In genomic region chr11:74619956-74620300, GRCm38 (mm10) we compare ENCODE assay signal across 11 mouse cellular contexts. TPM values are rescaled to one million over a fixed set of nuclear protein-coding genes. Genes with fewer than 3 reads are reported as not detected.
DNase-seq lines count a peak whose midpoint lies in the region; ATAC-seq and TF ChIP-seq lines count a peak whose summit lies in the region.
"Had no signal": no experiment of that assay in that cellular context is flagged by ENCODE, and none has a peak within 500 bp of the region (broad histone marks: within the 10 kb centered on the region; RNA-seq: fewer than 3 reads in every experiment).

No protein-coding gene starts in this region.

- no peaks in the 10 kb centered on the region for H3K79me2 ChIP-seq in heart, adult 2 months (replicated peaks; ENCODE audit: control insufficient read depth, insufficient read depth, low read length)

- peaks cover 2 to 5% of the 10 kb centered on the region in 2 experiments; a peak in 2 of 4 replicates for H3K4me1 ChIP-seq in heart, embryonic 14.5 days (ENCODE audit: control insufficient read depth in 2 of 2, insufficient read depth in 2 of 2, low read length in 2 of 2)
- no peaks in the 10 kb centered on the region for H3K4me1 ChIP-seq in heart, adult 2 months (ENCODE audit: control insufficient read depth, insufficient read depth, low read length)
- H3K4me1 ChIP-seq in cortical plate, adult 2 months (ENCODE audit: control insufficient read depth, insufficient read depth, low read length), result peaks cover 4% of the 10 kb centered on the region
- peaks cover 12% of the 10 kb centered on the region for H3K4me1 ChIP-seq in hindbrain, embryonic 14.5 days (replicated peaks; ENCODE audit: control insufficient read depth, insufficient read depth, low read length)
- H3K4me1 ChIP-seq in midbrain, embryonic 11.5 days (ENCODE audit: control insufficient read depth, insufficient read depth, low read length), result peaks cover 3% of the 10 kb centered on the region; the same call in 1 of the 2 replicates

- no peaks in the 10 kb centered on the region for H3K36me3 ChIP-seq in heart, embryonic 14.5 days (ENCODE audit: control insufficient read depth, insufficient read depth, low read length)
- H3K36me3 ChIP-seq in heart, adult 2 months (ENCODE audit: control insufficient read depth, insufficient read depth, low read length), result no peaks in the 10 kb centered on the region
- 0 out of 2 replicates have a peak, but pooled peaks cover 8% of the 10 kb centered on the region for H3K36me3 ChIP-seq in hindbrain, embryonic 14.5 days (replicated peaks; ENCODE audit: control insufficient read depth, insufficient read depth)
- H3K36me3 ChIP-seq in midbrain, embryonic 11.5 days (ENCODE audit: control insufficient read depth, insufficient read depth, low read length), result no peaks in the 10 kb centered on the region

- peak overlapping the region in 1 of 2 experiments; percentile 30; a peak in 1 of 4 replicates for H3K4me3 ChIP-seq in heart, embryonic 14.5 days (ENCODE audit: control insufficient read depth in 1 of 2, insufficient read depth in 1 of 2, low read depth in 1 of 2, low read length in 2 of 2)
- no peak overlapping the region for H3K4me3 ChIP-seq in heart, adult 2 months
- H3K4me3 ChIP-seq in cortical plate, adult 2 months (ENCODE audit: insufficient read depth, low read length), result peak overlapping the region; percentile 96
- H3K4me3 ChIP-seq in hindbrain, embryonic 14.5 days (replicated peaks; ENCODE audit: low read length), result peak overlapping the region; percentile 72
- H3K4me3 ChIP-seq in midbrain, embryonic 11.5 days (ENCODE audit: low read depth, low read length), result peak overlapping the region; percentile 50

- peaks cover 37% of the 10 kb centered on the region for H3K27me3 ChIP-seq in heart, embryonic 14.5 days (ENCODE audit: control insufficient read depth, insufficient read depth, low read length)
- H3K27me3 ChIP-seq in heart, adult 2 months (ENCODE audit: control insufficient read depth, insufficient read depth, low read length), result peaks cover 4% of the 10 kb centered on the region
- peaks cover 26% of the 10 kb centered on the region for H3K27me3 ChIP-seq in hindbrain, embryonic 14.5 days (ENCODE audit: control insufficient read depth, insufficient read depth, low read length)
- H3K27me3 ChIP-seq in midbrain, embryonic 11.5 days (ENCODE audit: control insufficient read depth, insufficient read depth, low read length), result peaks cover 14% of the 10 kb centered on the region

- no peak overlapping the region for H3K27ac ChIP-seq in heart, embryonic 14.5 days (replicated peaks in 1 of 2; ENCODE audit: control insufficient read depth in 1 of 2, insufficient read depth in 1 of 2, low read depth in 2 of 2, low read length in 2 of 2)
- no peak overlapping the region for H3K27ac ChIP-seq in heart, adult 2 months
- H3K27ac ChIP-seq in cortical plate, adult 2 months (ENCODE audit: insufficient read depth, low read length), result peak overlapping the region; percentile 89
- H3K27ac ChIP-seq in hindbrain, embryonic 14.5 days, result no peak overlapping the region
- H3K27ac ChIP-seq in midbrain, embryonic 11.5 days (ENCODE audit: low read depth, low read length), result no peak overlapping the region

- DNase-seq in heart, adult 2 months, result no peak
- DNase-seq in hindbrain, embryonic 14.5 days (ENCODE audit: low spot score), result no peak
- no peak for DNase-seq in midbrain, embryonic 11.5 days (ENCODE audit: low spot score, missing footprints)
- no peak for DNase-seq in cerebellum, adult 8-10 months
- no peak for DNase-seq in adrenal gland, postnatal 10 days
- no peak for DNase-seq in cerebellum, postnatal 25 days
- DNase-seq: kidney, adult 8-10 months; thymus, postnatal 14 days had no signal

- WGBS in heart, embryonic 14.5 days, result under 1% methylated on average over 16 of the region's 16 CpGs
- 3% methylated on average over 16 of the region's 16 CpGs for WGBS in heart, adult 2 months
- WGBS in hindbrain, embryonic 14.5 days, result 3% methylated on average over 16 of the region's 16 CpGs
- 2% methylated on average over 16 of the region's 16 CpGs for WGBS in midbrain, embryonic 11.5 days

- TF ChIP-seq CTCF in heart, adult 2 months (IDR thresholded peaks at IDR 0.05), result no peak
- no peak for TF ChIP-seq CTCF in cortical plate, adult 2 months (IDR thresholded peaks at IDR 0.05; ENCODE audit: extremely low read depth, insufficient read depth, low read length)

- intact Hi-C loops in heart, adult 2 months (cut with DNase I), result no loop called here

- ATAC-seq in heart, embryonic 14.5 days (ENCODE audit: insufficient number of reproducible peaks, insufficient read depth, low FRiP score, low read depth), result no peak
- peak; percentile 61 for ATAC-seq in hindbrain, embryonic 14.5 days (ENCODE audit: low FRiP score)
- ATAC-seq in midbrain, embryonic 11.5 days (ENCODE audit: low FRiP score), result no peak; the same call in none of the 2 replicates

- TF ChIP-seq EP300 in heart, adult 2 months (IDR thresholded peaks at IDR 0.05; ENCODE audit: insufficient read depth, low read depth, low read length), result no peak

- no peaks in the 10 kb centered on the region for H3K9me3 ChIP-seq in heart, embryonic 14.5 days (ENCODE audit: control insufficient read depth, low read length)
- H3K9me3 ChIP-seq in hindbrain, embryonic 14.5 days (ENCODE audit: control insufficient read depth, low read length), result no peaks in the 10 kb centered on the region
- no peaks in the 10 kb centered on the region for H3K9me3 ChIP-seq in midbrain, embryonic 11.5 days (ENCODE audit: control insufficient read depth, low read length)

- H3K9ac ChIP-seq in heart, embryonic 14.5 days (ENCODE audit: low read length), result no peak overlapping the region
- H3K9ac ChIP-seq in heart, adult 2 months (ENCODE audit: low read depth, low read length), result no peak overlapping the region
- peak overlapping the region; percentile 81 for H3K9ac ChIP-seq in hindbrain, embryonic 14.5 days
- H3K9ac ChIP-seq in midbrain, embryonic 11.5 days (ENCODE audit: low read length), result peak overlapping the region; percentile 57

- TF ChIP-seq POLR2A in heart, adult 2 months (IDR thresholded peaks at IDR 0.05; ENCODE audit: insufficient read depth, low read depth, low read length), result no peak
- TF ChIP-seq POLR2A in cortical plate, adult 2 months (IDR thresholded peaks at IDR 0.05; ENCODE audit: extremely low read depth, insufficient read depth, low read length), result no peak

- H3K4me2 ChIP-seq in heart, embryonic 14.5 days (ENCODE audit: low read length), result peak overlapping the region; percentile 54
- peak overlapping the region; percentile 76 for H3K4me2 ChIP-seq in hindbrain, embryonic 14.5 days (replicated peaks)
- H3K4me2 ChIP-seq in midbrain, embryonic 11.5 days, result peak overlapping the region; percentile 71

RNA-seq across cellular contexts. Expression of gene Ccdc92b, which starts 0.5 kb away (rescaled TPM):
- polyA plus RNA-seq in heart, embryonic 14.5 days (2014; fragmentation: Nextera tagmentation; extraction: Ambion mirVana), result 0.32 and 0.67 TPM in 2 replicates
- total RNA-seq in heart, adult 2 months (2021), result under 1 TPM; 0.23 to 0.32 TPM
- polyA plus RNA-seq in heart, adult 2 months (2012; rRNA removed), result 0.27 and 0.38 TPM in 2 replicates
- polyA plus RNA-seq in cortical plate, adult 2 months (2012; rRNA removed), result 22.7 and 23.1 TPM in 2 replicates
- 3.5 and 5.0 TPM in 2 replicates for polyA plus RNA-seq in hindbrain, embryonic 14.5 days (2014; fragmentation: Nextera tagmentation; extraction: Ambion mirVana)
- 1.1 and 1.6 TPM in 2 replicates for polyA plus RNA-seq in midbrain, embryonic 11.5 days (2014; fragmentation: Nextera tagmentation; extraction: Ambion mirVana)
- 1 to 10 TPM; 2.3 to 4.0 TPM for total RNA-seq in adrenal gland, postnatal 10 days (2021)
- total RNA-seq: common myeloid progenitor, adult 5-6 weeks had no signal

RNA-seq across cellular contexts. Expression of gene Rap1gap2, which starts 9.2 kb away (rescaled TPM):
- 4.3 and 4.7 TPM in 2 replicates for polyA plus RNA-seq in heart, embryonic 14.5 days (2014; fragmentation: Nextera tagmentation; extraction: Ambion mirVana)
- total RNA-seq in heart, adult 2 months (2021), result 10 to 100 TPM; 82.7 to 88.9 TPM
- polyA plus RNA-seq in heart, adult 2 months (2012; rRNA removed), result 43.9 and 78.5 TPM in 2 replicates
- 133 and 135 TPM in 2 replicates for polyA plus RNA-seq in cortical plate, adult 2 months (2012; rRNA removed)
- polyA plus RNA-seq in hindbrain, embryonic 14.5 days (2014; fragmentation: Nextera tagmentation; extraction: Ambion mirVana), result 11.2 and 12.0 TPM in 2 replicates
- 2.5 TPM in 2 replicates for polyA plus RNA-seq in midbrain, embryonic 11.5 days (2014; fragmentation: Nextera tagmentation; extraction: Ambion mirVana)
- total RNA-seq in adrenal gland, postnatal 10 days (2021), result 10 to 100 TPM; 10.8 to 13.2 TPM

RNA-seq across cellular contexts. Expression of gene Cluh, which starts 29.4 kb away (rescaled TPM):
- polyA plus RNA-seq in heart, embryonic 14.5 days (2014; fragmentation: Nextera tagmentation; extraction: Ambion mirVana), result 39.7 and 43.1 TPM in 2 replicates
- total RNA-seq in heart, adult 2 months (2021), result 100 to 1,000 TPM; 200 to 222 TPM
- 133 and 177 TPM in 2 replicates for polyA plus RNA-seq in heart, adult 2 months (2012; rRNA removed)
- polyA plus RNA-seq in cortical plate, adult 2 months (2012; rRNA removed), result 51.1 and 52.2 TPM in 2 replicates
- 18.4 and 19.0 TPM in 2 replicates for polyA plus RNA-seq in hindbrain, embryonic 14.5 days (2014; fragmentation: Nextera tagmentation; extraction: Ambion mirVana)
- polyA plus RNA-seq in midbrain, embryonic 11.5 days (2014; fragmentation: Nextera tagmentation; extraction: Ambion mirVana), result 9.2 and 10.8 TPM in 2 replicates
- 100 to 1,000 TPM; 252 to 291 TPM for total RNA-seq in adrenal gland, postnatal 10 days (2021)

Comparison
In these comparisons a context has a peak if more than half of its experiments do, and no peak if none do; other contexts are left out.
1. H3K9ac ChIP-seq: peak in hindbrain, embryonic 14.5 days (single experiment) and midbrain, embryonic 11.5 days (single experiment); none in heart, embryonic 14.5 days (single experiment) and heart, adult 2 months (single experiment).
2. Peak in every context shown above with its lines, with median percentiles within 50 percentile points of each other: H3K4me2 ChIP-seq.